ENCODE assay signal across 21 mouse cellular contexts in genomic region chr16:85157156-85157555, GRCm38 (mm10). TPM values are rescaled to one million over a fixed set of nuclear protein-coding genes. Genes with fewer than 3 reads are reported as not detected.
DNase-seq lines count a peak whose midpoint lies in the region; ATAC-seq lines count a peak whose summit lies in the region.
"Had no signal": no experiment of that assay in that cellular context is flagged by ENCODE, and none has a peak within 500 bp of the region (broad histone marks: within the 10 kb centered on the region; RNA-seq: fewer than 3 reads in every experiment).

No protein-coding gene starts in this region.

- H3K4me1 ChIP-seq in embryonic facial prominence, embryonic 15.5 days, result peaks cover 32% of the 10 kb centered on the region

- H3K27ac ChIP-seq in embryonic facial prominence, embryonic 15.5 days (replicated peaks), result no peak overlapping the region
- H3K27ac ChIP-seq: forebrain, embryonic 12.5 days; heart, embryonic 10.5 days; hindbrain, embryonic 13.5 days; hindbrain, postnatal 0 days had no signal

- peak overlapping the region; percentile 12; the same call in 1 of the 2 replicates for H3K4me2 ChIP-seq in embryonic facial prominence, embryonic 15.5 days (replicated peaks)
- H3K4me2 ChIP-seq: forebrain, embryonic 12.5 days; hindbrain, embryonic 13.5 days had no signal

- DNase-seq in heart, adult 11 months, result peak; percentile 56
- DNase-seq in heart, adult 18-20 months, result no peak
- peak; percentile 42 for DNase-seq in adipocyte (ENCODE audit: low spot score)
- peak; percentile 56 for DNase-seq in gastrocnemius, postnatal 14 days
- no peak for DNase-seq in adrenal gland, postnatal 4 days (ENCODE audit: low spot score in 2 of 2)
- DNase-seq: adrenal gland, adult 8-10 months; cerebellum, adult 11 months; cerebellum, adult 8-10 months; cerebellum, postnatal 14 days; heart, postnatal 10 days; heart, postnatal 4 days; kidney, adult 8-10 months had no signal

- H3K4me3 ChIP-seq in embryonic facial prominence, embryonic 15.5 days (replicated peaks), result no peak overlapping the region
- H3K4me3 ChIP-seq: forebrain, embryonic 12.5 days; heart, embryonic 10.5 days; hindbrain, embryonic 13.5 days had no signal

- intact Hi-C loops in gastrocnemius, postnatal 14 days (cut with DNase I; ENCODE audit: low total_unique reads), result no loop called here

- H3K9me3 ChIP-seq in embryonic facial prominence, embryonic 15.5 days (replicated peaks), result no peaks in the 10 kb centered on the region
- H3K9me3 ChIP-seq: forebrain, embryonic 12.5 days; heart, embryonic 10.5 days; hindbrain, embryonic 13.5 days had no signal

- ATAC-seq in embryonic facial prominence, embryonic 15.5 days (ENCODE audit: insufficient number of reproducible peaks, low FRiP score, low TSS enrichment, low read depth), result no peak
- no peak for ATAC-seq in frontal cortex, adult (ENCODE audit: low TSS enrichment)
- ATAC-seq: forebrain, embryonic 16.5 days; hindbrain, postnatal 0 days; Patski had no signal

- no peaks in the 10 kb centered on the region for H3K27me3 ChIP-seq in embryonic facial prominence, embryonic 15.5 days
- H3K27me3 ChIP-seq: CH12.LX; forebrain, embryonic 12.5 days; hindbrain, embryonic 13.5 days; Patski had no signal

- 78% methylated on average over 2 of the region's 2 CpGs for WGBS in embryonic facial prominence, embryonic 15.5 days

- no peak overlapping the region for H3K9ac ChIP-seq in embryonic facial prominence, embryonic 15.5 days
- H3K9ac ChIP-seq: forebrain, embryonic 12.5 days; hindbrain, embryonic 13.5 days had no signal

- H3K36me3 ChIP-seq in embryonic facial prominence, embryonic 15.5 days, result no peaks in the 10 kb centered on the region
- H3K36me3 ChIP-seq: forebrain, embryonic 12.5 days; hindbrain, embryonic 13.5 days had no signal

RNA-seq across cellular contexts. Expression of gene App, which starts 16.4 kb away (rescaled TPM):
- 100 to 1,000 TPM; 132 to 140 TPM for total RNA-seq in heart, adult 18-20 months (2021)
- 233 and 261 TPM in 2 replicates for polyA plus RNA-seq in embryonic facial prominence, embryonic 15.5 days (2015; fragmentation: Nextera tagmentation; extraction: Ambion mirVana)
- 100 to 1,000 TPM; 149 to 161 TPM for total RNA-seq in gastrocnemius, postnatal 14 days (2021)
- 100 to 1,000 TPM; 403 to 480 TPM for total RNA-seq in adrenal gland, postnatal 4 days (2021)

Comparison
In these comparisons a context has a peak if more than half of its experiments do, and no peak if none do; other contexts are left out.
1. DNase-seq: peak in heart, adult 11 months (single experiment), adipocyte (single experiment) and gastrocnemius, postnatal 14 days (single experiment); none in heart, adult 18-20 months (0 of 2) and adrenal gland, postnatal 4 days (0 of 2).